Mouse (Mus musculus) NIH3T3 (cell line): ENCODE measurements around the gene Lyg2.

Experiments
- DNase-seq: peaks from one replicate; pipeline ENCODE4 v3.0.0-alpha.2; 2012; ENCODE audit warnings: low read depth

Gene Lyg2

GRCm38 (mm10) chr1:37916393-37916792 lies at the start of gene Lyg2:
Lyg2 (minus strand) TSS chr1:37916493.
- DNase-seq: no peak

DNA sequence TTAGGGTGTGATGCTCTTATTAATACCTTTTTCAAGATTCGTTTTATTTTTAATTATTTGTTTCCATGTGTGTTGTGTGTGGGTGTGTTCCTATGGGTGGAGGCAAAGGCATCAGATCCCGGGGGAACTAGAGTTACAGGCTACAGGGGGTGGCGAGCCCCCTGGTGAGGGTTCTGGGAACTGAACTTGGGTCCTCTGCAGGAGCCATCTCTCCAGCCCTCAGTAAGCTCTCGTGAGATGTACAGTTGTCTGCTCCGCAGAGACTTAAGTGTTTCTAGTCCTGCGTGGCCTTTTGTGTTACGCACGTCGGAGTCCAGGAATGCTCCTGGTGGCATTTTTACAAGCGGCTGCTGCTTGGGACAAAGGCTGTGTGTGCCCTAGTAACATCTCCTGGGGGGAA lies 49.3 kb upstream of the Lyg2 start:
- no peak for DNase-seq

- no peak for DNase-seq
Observed at GRCm38 (mm10) chr1:37959486-37959885, 43.2 kb upstream of the Lyg2 start.

GRCm38 (mm10) chr1:37958516-37958915 lies 42.2 kb upstream of the Lyg2 start:
- DNase-seq: no peak

GRCm38 (mm10) chr1:37957659-37958058 lies 41.4 kb upstream of the Lyg2 start, which contains the start of gene Lyg1:
Lyg1 (minus strand) TSS chr1:37957759.
- DNase-seq: no peak

- DNase-seq: no peak
Observed at GRCm38 (mm10) chr1:37956690-37957431, 40.6 kb upstream of the Lyg2 start.

GRCm38 (mm10) chr1:37955251-37955650 lies 39.0 kb upstream of the Lyg2 start:
- DNase-seq: no peak

GRCm38 (mm10) chr1:37954786-37955185 lies 38.5 kb upstream of the Lyg2 start:
- DNase-seq: peak; percentile 45

DNA sequence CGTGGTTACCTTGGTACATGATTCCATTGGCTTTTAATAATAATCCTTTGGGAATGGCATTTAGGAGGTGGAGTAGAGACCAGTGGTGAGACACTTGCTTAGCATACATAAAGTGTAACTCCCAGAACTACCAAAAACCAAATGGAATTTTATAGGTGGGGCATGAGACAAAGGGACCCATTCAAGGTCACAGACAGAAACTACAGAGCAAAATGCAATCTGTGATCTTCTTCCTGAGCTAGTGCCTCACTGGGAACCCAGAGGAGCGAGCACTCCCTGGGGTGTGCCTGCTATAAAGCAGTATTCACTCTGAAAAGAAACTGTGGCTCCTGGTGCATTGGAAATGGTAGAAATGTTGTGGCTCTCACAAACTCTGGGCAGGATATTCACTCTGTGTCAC lies 32.6 kb upstream of the Lyg2 start:
- no peak for DNase-seq

GRCm38 (mm10) chr1:37931806-37932205 lies 15.5 kb upstream of the Lyg2 start:
- DNase-seq: peak; percentile 89

GRCm38 (mm10) chr1:37925971-37926370 lies 9.7 kb upstream of the Lyg2 start:
- no peak for DNase-seq

DNA sequence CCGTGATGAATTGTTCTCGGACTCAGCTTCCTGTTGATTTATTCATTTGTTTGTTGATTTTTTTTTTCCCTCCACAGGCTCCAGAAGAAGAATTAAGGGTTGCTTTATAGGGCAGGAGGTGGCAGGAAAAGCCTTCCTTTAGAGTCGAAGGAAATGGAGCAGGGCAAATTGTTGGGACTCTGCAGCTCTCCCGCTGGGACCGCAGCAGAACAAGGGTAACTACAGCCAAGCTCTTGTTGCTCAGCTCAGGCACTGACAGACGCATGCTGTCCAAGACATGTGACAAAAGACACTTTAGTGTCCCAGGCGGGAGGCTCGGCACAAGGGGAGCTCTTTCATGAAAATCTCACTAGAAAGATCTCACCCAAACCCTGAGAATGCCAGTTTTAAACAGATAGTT lies 6.2 kb upstream of the Lyg2 start:
- DNase-seq: no peak

DNA sequence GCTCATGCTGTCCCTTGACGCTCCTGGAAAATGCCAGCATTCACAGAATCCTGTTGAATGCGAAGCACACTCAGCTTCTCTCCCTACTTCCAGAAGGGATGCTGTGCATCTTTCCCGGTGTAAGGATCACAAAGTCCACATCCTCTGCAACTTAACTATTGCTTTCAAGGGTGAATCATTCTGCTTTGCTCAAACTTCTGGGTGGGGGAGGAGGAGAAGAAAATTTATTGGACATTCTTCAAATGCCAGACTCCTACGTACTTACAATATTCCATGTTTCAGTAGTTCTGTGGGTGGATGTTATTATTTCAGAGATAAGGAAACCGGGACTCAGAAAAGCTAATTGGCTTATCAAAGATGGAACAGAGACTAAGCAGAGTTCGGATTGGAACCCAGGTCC lies 1.8 kb upstream of the Lyg2 start:
- peak; percentile 51 for DNase-seq

DNA sequence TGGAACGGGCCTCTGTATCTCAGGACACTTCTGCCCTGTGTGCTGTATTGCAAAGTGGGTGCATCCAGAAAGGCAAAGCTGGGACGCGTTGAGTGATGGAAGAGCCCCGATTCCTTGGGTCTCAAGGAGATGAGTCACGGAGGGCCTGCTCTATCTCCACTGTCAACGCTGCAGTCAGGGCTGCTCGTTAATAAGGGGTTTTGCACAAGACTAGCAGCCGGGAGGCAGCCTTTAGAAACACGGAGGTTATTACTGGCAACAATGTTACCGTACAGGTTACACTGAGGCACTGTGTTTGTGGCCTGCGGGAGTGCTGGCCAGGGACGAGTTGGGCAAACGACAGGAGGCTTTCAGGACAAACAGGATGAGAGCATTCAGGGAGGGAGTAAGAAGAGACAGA lies 1.4 kb upstream of the Lyg2 start:
- peak; percentile 58 for DNase-seq

DNA sequence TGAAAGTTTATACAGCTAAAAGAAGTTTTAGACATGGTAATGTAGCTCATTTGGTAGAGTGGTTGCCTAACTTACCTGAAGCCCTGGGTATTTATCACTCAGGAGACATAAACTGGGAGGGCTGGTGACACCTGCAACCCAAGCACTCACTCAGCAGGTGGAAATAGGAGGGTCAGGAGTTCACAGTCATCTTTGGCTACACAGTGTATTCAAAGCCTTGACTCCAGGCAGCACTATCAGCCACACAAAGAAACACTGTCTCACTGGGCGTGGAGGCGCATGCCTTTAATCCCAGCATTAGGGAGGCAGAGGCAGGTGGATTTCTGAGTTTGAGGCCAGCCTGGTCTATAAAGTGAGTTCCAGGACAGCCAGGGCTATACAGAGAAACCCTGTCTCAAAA lies 3.5 kb downstream of the Lyg2 start:
- no peak for DNase-seq

DNA sequence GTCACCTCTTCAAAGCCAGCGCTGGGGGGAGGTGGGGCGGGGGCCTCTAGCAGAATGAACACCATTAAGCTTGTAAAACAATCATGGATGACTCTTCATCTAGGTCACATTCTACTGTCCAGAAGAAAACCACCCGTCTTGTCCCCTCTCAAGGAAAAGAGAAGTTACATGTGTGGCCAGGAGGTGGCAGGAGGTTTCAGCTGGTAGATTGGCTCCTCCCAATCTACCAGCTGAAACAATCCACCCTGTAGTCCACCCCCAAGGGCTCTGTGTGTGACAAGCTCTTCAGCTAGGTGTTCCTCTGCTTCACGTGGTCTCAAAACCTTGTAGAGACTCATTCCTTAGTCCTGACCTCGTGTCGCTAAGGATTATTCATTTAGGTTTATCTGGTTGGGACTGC lies 13.1 kb downstream of the Lyg2 start:
- peak; percentile 61 for DNase-seq

DNA sequence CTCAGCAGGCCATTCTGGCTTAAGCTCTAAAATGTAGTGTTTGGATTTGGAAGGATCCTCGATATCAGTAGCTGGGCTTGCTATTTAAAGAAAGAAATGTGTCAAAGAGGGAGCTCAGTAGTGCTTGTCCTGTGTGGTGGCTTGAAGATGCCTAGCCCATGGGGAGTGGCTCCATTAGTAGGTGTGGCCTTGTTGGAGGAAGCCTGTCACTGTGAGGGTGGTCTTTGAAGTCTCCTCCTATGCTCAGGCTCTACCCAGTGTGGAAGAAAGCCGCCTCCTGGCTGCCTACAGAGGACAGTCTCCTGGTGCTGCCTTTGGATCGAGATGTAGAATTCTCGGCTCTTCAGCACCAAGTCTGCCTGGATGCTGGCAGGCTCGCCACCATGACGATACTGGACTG lies 16.0 kb downstream of the Lyg2 start:
- DNase-seq: no peak

GRCm38 (mm10) chr1:37899816-37900215 lies 16.5 kb downstream of the Lyg2 start:
- no peak for DNase-seq

GRCm38 (mm10) chr1:37894606-37895005 lies 21.7 kb downstream of the Lyg2 start:
- DNase-seq: peak; percentile 52

DNA sequence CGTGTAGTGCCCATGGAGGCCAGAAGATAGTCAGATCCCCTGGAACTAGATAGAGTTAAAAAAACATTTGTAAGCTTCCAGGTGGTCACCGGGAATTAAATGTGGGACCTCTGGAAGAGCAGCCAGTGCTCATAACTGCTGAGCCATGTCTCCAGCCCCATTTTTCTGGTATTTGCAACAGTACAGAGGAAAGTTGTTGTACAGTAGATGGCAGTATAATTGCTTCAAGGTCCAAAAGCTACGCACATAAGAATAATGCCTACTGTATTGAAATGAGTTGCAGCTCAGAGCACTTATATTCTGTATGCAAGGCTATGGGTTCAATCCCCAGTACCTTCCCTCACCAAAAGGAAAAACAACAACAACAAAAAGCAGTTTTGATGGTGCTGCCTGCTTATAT lies 24.9 kb downstream of the Lyg2 start:
- peak; percentile 69 for DNase-seq

DNA sequence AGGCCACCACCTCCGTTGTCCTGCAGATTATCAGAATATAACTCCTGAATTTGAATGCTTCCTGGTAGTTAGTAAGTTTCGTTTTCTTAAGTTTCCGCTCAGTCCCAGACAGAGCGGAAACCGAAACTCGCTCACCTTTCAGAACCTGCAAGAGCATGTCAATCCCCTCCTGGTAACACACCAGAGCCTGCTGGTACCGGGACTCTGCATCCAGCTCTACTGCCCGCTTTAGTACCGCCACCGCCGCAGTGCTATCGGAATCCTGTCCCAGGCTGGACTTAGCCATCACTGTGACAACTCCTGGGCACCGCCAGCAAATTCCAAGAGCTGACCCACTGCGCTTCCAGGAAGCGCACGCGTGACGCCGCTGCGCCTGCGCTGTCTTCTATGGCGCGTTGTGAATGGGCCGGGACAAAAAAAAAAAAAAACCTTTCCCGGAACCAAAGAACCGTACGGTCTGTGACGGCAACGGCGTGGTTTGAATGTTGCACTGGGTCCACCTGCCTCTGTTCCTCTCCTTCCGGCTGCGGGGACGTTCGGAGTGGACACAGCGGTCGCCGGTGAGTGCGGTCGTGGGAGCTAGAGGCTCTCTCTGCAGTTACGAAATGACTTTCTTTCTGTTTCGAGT lies 26.2 kb downstream of the Lyg2 start, which contains the start of the genes Mitd1 and Mrpl30:
Gene Mitd1, minus strand, starts transcription at position 387 of the 628 bp plus-strand sequence.
Gene Mrpl30, plus strand, starts transcription at position 453 of the 628 bp plus-strand sequence.
- peak; percentile 95 for DNase-seq

DNA sequence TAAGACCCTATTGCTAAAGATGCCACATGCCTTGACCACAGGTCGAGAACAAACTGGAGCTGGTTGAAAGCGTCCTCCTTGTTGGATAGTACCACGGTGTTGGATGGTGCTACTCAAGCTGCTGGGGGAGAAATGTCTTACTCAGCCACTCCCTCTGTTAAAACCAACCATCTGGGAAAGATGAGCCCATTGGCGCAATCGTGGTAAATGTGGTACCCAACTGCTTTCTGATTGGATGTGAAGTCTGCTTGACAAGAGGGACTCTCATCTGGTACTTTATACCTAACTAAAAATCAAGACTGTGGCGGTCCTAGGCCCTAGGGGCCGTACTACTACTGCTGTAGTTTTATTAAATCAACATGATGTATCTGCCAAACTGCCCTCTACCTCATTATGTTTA lies 27.1 kb downstream of the Lyg2 start:
- no peak for DNase-seq

DNA sequence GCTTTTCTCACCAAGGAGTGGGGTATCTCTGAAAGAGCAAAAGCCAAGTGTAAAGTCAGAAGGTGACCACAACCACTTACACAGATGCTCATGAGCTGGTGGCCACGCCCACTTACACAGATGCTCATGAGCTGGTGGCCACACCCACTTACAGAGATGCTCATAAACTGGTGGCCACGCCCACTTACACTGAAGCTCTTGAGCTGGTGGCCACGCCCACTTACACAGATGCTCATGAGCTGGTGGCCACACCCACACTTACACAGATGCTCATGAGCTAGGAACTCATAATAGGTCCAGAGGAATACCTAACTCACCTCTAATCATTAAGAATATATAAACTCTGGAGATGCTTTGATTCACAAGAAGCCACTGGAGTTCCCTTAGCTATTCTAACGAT lies 31.8 kb downstream of the Lyg2 start:
- DNase-seq: peak; percentile 64

DNA sequence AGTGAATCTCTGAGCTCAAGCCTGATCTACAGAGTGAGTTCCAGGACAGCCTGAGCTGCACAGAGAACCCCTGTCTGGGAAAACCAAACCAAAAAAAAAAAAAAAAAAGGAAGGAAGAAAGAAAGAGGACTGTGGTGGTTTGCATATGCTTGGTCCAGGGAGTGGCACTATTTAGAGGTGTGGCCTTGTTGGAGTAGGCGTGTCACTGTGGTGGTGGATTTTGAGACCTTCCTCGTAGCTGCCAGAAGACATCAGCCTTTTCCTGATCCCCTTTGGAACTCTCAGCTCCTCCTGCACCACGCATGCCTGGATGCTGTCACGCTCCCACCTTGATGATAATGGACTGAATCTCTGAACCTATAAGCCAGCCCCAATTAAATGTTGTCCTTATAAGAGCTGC lies 32.9 kb downstream of the Lyg2 start:
- DNase-seq: no peak
